Mouse (Mus musculus): ENCODE measurements around the gene Nr2f6.
"Not testable (repeated sequence)": the region's sequence is repeated elsewhere in the genome, so short reads cannot be mapped to it uniquely, and the experiment has no call there.

Nr2f6 gene

GRCm38 (mm10) chr8:71371236-71371848 is 10.4 kb downstream of the Nr2f6 start, which contains the start of gene Ocel1:
Gene Ocel1 (plus strand): TSS chr8:71371298.
- in situ Hi-C loops (cut with MboI; ENCODE audit: low pct_unique_long_range_greater_than_20kb in 1 of 2, low sequenced_read_pairs in 2 of 2, unreplicated experiment in 1 of 2) = no loop called here

DNA sequence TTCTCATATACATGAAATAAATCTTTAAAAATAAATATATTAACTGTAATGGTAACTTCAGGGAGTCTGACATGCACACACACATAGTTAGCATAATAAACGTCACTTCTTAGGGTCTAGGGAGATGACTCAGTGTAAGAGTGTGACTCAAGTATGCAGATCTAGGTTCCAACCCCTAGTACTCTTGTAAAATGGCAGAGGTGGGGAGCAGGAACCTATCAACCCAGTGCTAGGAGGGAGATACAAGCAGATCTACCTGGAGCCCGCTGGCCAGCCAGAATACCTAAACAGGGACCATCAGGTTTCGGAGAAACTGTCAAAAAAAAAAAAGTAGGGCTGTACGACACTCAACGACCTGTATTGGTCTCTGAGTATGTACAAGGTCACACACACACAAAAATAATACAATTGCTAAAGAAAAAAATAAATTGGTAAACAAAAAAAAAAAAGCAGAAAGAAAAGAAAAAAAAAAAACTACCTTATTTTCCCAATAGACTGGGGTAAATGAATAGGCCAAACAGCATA is 11.0 kb downstream of the Nr2f6 start:
- in situ Hi-C loops (cut with MboI; ENCODE audit: low pct_unique_long_range_greater_than_20kb in 1 of 2, low sequenced_read_pairs in 2 of 2, unreplicated experiment in 1 of 2) = no loop called here

GRCm38 (mm10) chr8:71369040-71369718 is 12.6 kb downstream of the Nr2f6 start:
- in situ Hi-C loops (cut with MboI; ENCODE audit: low pct_unique_long_range_greater_than_20kb in 1 of 2, low sequenced_read_pairs in 2 of 2, unreplicated experiment in 1 of 2) = no loop called here

DNA sequence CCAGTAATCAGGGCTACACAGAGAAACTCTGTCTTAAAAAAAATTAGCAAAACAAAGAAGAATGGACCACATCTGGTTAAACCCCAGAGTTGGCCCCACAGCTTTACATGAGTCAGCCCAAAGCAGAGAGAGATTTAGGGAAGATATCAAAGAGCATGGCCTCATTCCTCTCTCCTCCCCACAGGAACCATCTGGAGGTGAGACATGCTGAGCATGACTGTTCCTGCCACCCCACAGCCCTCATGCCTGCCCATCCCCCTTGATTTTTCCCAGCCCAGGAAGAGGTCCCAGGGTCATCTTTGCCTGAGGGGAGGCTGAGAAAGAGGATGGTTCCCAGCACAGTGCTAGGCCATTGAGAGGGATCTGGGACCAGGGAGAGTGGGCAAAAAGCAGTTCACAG is 13.4 kb downstream of the Nr2f6 start:
- in situ Hi-C loops (cut with MboI; ENCODE audit: low pct_unique_long_range_greater_than_20kb in 1 of 2, low sequenced_read_pairs in 2 of 2, unreplicated experiment in 1 of 2) = no loop called here

GRCm38 (mm10) chr8:71367529-71368176 is 14.1 kb downstream of the Nr2f6 start:
- in situ Hi-C loops (cut with MboI; ENCODE audit: low pct_unique_long_range_greater_than_20kb in 1 of 2, low sequenced_read_pairs in 2 of 2, unreplicated experiment in 1 of 2) = no loop called here

DNA sequence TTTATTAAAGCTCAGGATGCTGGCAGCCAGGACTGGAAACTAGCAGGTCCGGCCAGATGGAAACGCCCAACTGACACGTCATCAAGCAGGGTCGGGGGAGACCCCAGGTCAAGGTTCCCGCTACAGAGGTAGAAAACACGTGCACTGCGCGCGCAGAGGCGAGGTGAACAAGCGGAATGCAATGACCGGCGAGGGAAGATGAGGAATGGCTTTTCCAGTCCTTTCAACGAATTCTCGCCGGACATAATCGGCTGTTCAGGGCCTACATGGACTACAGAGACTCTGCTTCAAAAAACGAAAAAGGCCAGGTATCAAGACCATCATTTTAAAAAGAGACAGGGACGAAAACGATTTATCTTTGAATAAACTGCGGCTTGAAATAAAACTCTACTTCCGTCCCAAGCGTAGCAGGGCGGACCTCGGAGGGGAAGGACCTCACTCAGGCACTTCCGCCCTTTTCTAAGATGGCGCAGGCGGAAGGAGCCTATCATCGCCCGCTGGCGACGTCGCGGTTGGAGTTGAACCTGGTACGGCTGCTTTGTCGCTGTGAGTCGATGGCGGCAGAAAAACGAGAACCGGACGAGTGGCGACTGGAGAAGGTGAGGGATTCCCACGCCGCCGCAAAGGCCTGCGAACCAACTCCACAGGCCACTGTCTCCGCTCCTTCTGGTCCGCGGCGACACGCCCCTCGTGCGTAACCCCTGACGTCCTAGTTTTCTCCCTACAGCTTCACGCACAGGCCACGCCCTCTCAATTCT is 14.8 kb downstream of the Nr2f6 start, which contains the start of gene Use1:
TSS of gene Use1 (plus strand) at position 78 of the 758 bp plus-strand sequence.
- in situ Hi-C loops (cut with MboI; ENCODE audit: low pct_unique_long_range_greater_than_20kb in 1 of 2, low sequenced_read_pairs in 2 of 2, unreplicated experiment in 1 of 2) = no loop called here

DNA sequence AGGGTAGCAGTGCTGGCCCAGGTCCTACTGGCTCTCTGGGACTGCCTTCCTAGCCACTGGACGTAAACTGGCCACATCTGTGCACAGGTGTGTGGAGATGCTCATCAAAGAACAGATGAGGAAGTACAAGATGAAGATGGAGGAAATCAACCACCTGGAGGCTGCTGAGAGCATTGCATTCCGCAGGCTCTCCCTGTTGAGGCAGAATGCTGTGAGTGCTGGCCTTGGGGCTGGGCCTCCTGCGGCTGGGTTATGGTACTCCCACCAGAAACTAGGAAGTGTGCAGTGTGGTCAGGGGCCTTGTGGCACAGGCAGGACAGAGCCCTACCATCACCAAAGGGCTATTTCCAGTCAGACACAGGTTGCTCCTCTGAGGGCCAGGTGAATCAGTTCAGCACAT is 23.7 kb downstream of the Nr2f6 start:
- in situ Hi-C loops (cut with MboI; ENCODE audit: low pct_unique_long_range_greater_than_20kb in 1 of 2, low sequenced_read_pairs in 2 of 2, unreplicated experiment in 1 of 2) = no loop called here

GRCm38 (mm10) chr8:71351520-71351919 is 30.2 kb downstream of the Nr2f6 start:
- in situ Hi-C loops (cut with MboI; ENCODE audit: low pct_unique_long_range_greater_than_20kb in 1 of 2, low sequenced_read_pairs in 2 of 2, unreplicated experiment in 1 of 2) = no loop called here

- in situ Hi-C loops (cut with MboI; ENCODE audit: low pct_unique_long_range_greater_than_20kb in 1 of 2, low sequenced_read_pairs in 2 of 2, unreplicated experiment in 1 of 2) = no loop called here
Observed at GRCm38 (mm10) chr8:71351117-71351516, 30.6 kb downstream of the Nr2f6 start.

DNA sequence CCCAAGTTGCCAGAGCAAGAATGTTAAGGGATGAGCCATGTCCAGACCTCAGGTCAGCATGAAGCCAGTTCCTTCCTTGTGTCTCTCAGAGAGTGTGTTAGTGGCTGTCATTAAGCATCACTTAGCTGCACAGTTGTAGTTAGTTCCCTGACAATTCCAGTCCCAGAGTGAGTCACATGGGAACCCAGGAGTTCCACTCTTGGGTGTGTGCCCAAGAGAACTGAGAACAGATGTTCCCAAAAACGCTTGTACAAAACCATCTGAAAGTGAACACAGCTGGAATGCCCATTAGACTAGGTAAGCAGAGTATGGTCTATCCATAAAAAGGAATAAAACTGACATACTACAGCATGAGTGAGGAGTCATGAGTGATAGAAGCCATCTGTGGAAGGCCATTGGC is 35.2 kb downstream of the Nr2f6 start:
- in situ Hi-C loops (cut with MboI; ENCODE audit: low pct_unique_long_range_greater_than_20kb in 1 of 2, low sequenced_read_pairs in 2 of 2, unreplicated experiment in 1 of 2) = no loop called here

DNA sequence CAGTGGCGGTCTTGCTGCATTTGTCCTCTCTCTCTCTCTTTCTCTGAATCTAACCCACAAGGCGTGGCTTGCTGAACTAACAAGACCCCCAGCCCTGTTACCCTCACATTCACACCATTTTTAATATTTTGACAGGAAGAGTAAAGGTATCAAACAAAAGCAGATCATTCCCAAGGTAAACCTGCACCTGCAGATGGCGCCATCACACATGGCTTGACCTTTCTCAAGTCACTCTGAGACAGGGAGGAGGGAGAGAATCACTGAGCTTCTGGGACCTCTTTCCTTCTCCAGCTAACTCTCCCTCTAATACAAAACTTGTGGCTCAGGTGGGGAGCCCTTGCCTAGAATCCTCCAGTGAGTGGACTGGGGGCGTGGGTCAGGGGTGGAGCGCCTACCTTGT is 41.1 kb downstream of the Nr2f6 start:
- in situ Hi-C loops (cut with MboI; ENCODE audit: low pct_unique_long_range_greater_than_20kb in 1 of 2, low sequenced_read_pairs in 2 of 2, unreplicated experiment in 1 of 2) = no loop called here

DNA sequence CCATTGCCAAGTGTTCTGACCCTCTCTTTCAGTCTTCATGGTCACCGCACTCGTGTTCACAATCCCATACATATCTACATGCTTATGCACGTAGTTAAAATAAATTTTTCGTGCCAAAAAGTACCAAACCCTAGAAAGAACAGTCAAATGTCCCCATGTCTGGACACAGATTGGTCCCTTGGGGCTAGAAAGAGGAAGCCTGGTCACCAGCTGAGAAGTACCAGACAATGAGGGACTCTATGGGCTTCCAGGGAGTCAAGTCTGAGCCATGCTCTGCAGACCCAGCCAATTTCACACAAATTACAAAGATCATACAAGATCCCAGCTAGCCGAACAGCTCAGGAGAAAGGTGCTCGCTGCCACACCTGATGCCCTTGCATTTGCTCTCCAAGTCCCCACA is 43.9 kb downstream of the Nr2f6 start:
- in situ Hi-C loops (cut with MboI; ENCODE audit: low pct_unique_long_range_greater_than_20kb in 1 of 2, low sequenced_read_pairs in 2 of 2, unreplicated experiment in 1 of 2) = not testable (repeated sequence)

DNA sequence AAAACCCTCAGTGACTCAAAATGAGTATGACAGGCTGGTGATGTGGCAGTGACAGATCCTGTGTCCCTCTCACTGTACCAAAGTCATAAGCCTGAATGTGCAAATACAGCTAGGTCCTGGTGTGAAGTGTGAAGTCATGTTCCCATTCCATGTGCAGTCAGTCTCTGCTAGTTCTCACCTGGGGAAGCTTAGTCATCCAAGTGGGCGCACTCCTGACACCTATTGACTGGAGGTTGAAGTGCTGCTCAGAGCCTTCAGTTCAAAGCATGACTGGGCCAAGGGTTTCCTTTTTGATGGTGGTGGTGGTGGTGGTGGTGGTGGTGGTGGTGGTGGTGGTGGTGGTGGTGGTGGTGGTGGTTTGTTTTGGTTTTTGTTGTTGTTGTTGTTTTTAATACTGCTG is 56.9 kb downstream of the Nr2f6 start:
- in situ Hi-C loops (cut with MboI; ENCODE audit: low pct_unique_long_range_greater_than_20kb in 1 of 2, low sequenced_read_pairs in 2 of 2, unreplicated experiment in 1 of 2) = no loop called here
